8 mouse cellular contexts compared by ENCODE assay signal in genomic region chr5:31219911-31220447, GRCm38 (mm10). TPM values are rescaled to one million over a fixed set of nuclear protein-coding genes. Genes with fewer than 3 reads are reported as not detected.
DNase-seq lines count a peak whose midpoint lies in the region; ATAC-seq and TF ChIP-seq lines count a peak whose summit lies in the region.

No protein-coding gene starts in this region.

- peak overlapping the region; percentile 66 for H3K4me2 ChIP-seq in hindbrain, embryonic 15.5 days
- H3K4me2 ChIP-seq in liver, postnatal 0 days (ENCODE audit: low read depth, low read length): peak overlapping the region; percentile 87

- under 1% methylated on average over 40 of the region's 40 CpGs for WGBS in kidney, adult 2 months
- WGBS in hindbrain, embryonic 15.5 days: under 1% methylated on average over 38 of the region's 40 CpGs
- WGBS in liver, postnatal 0 days (ENCODE audit: insufficient replicate concordance): under 1% methylated on average over 38 of the region's 40 CpGs

- no peaks in the 10 kb centered on the region for H3K9me3 ChIP-seq in hindbrain, embryonic 15.5 days
- no peaks in the 10 kb centered on the region for H3K9me3 ChIP-seq in liver, postnatal 0 days (ENCODE audit: low read length)

- peak; percentile 45 for DNase-seq in kidney, adult 2 months
- DNase-seq in kidney, adult 9 months: no peak
- DNase-seq in Muller cell, postnatal 12 days (ENCODE audit: inconsistent ontology term): peak; percentile 70
- DNase-seq in liver, postnatal 0 days: no peak
- DNase-seq in thymus, postnatal 10 days (ENCODE audit: low spot score in 2 of 2): no peak

- TF ChIP-seq CTCF in kidney, adult 2 months (conservative IDR thresholded peaks at IDR 0.05; ENCODE audit: insufficient read depth, insufficient read length, low read depth, low read length): no peak
- no peak for TF ChIP-seq CTCF in embryonic fibroblast, embryonic 13.5 days (IDR thresholded peaks at IDR 0.05; ENCODE audit: borderline replicate concordance, insufficient read depth, low read length)
- TF ChIP-seq CTCF in liver, postnatal 0 days (IDR thresholded peaks at IDR 0.05; ENCODE audit: low read depth): peak; percentile 31

- no peak for TF ChIP-seq EP300 in liver, postnatal 0 days (IDR thresholded peaks at IDR 0.05; ENCODE audit: low read depth)

- H3K4me1 ChIP-seq in kidney, adult 2 months (ENCODE audit: control insufficient read depth, insufficient read depth, low read length): no peaks in the 10 kb centered on the region
- H3K4me1 ChIP-seq in embryonic fibroblast, embryonic 13.5 days (ENCODE audit: control insufficient read depth, insufficient read depth, low read length): no peaks in the 10 kb centered on the region
- peaks cover 26% of the 10 kb centered on the region for H3K4me1 ChIP-seq in hindbrain, embryonic 15.5 days (replicated peaks)
- peaks cover 16% of the 10 kb centered on the region for H3K4me1 ChIP-seq in liver, postnatal 0 days (ENCODE audit: insufficient read depth)

- H3K4me3 ChIP-seq in kidney, adult 2 months (ENCODE audit: insufficient read depth, low read depth, low read length): peak overlapping the region; percentile 93
- H3K4me3 ChIP-seq in embryonic fibroblast, embryonic 13.5 days (ENCODE audit: insufficient read depth, low read length): peak overlapping the region; percentile 90
- H3K4me3 ChIP-seq in hindbrain, embryonic 15.5 days: peak overlapping the region; percentile 85
- H3K4me3 ChIP-seq in liver, postnatal 0 days (ENCODE audit: low read depth, low read length): peak overlapping the region; percentile 83

- no peaks in the 10 kb centered on the region for H3K27me3 ChIP-seq in kidney, adult 2 months (replicated peaks; ENCODE audit: control insufficient read depth, insufficient read depth, low read length)
- no peaks in the 10 kb centered on the region for H3K27me3 ChIP-seq in hindbrain, embryonic 15.5 days
- H3K27me3 ChIP-seq in liver, postnatal 0 days (ENCODE audit: insufficient read depth, low read length): no peaks in the 10 kb centered on the region

- H3K36me3 ChIP-seq in kidney, adult 2 months (ENCODE audit: control insufficient read depth, insufficient read depth, low read length): no peaks in the 10 kb centered on the region
- H3K36me3 ChIP-seq in hindbrain, embryonic 15.5 days: no peaks in the 10 kb centered on the region
- no peaks in the 10 kb centered on the region for H3K36me3 ChIP-seq in liver, postnatal 0 days (replicated peaks; ENCODE audit: insufficient read depth, low read length)

- peak; percentile 67; the same call in 1 of the 2 replicates for ATAC-seq in hindbrain, embryonic 15.5 days (ENCODE audit: low FRiP score, low read depth)
- ATAC-seq in liver, postnatal 0 days: peak; percentile 57
- peak; percentile 19; the same call in 1 of the 2 replicates for ATAC-seq in neutrophil, adult 5-6 weeks (ENCODE audit: extremely low read depth, insufficient number of reproducible peaks, low FRiP score, poor library complexity, severe bottlenecking)

- H3K27ac ChIP-seq in kidney, adult 2 months (ENCODE audit: insufficient read depth, low read depth, low read length): peak overlapping the region; percentile 52
- peak overlapping the region; percentile 61 for H3K27ac ChIP-seq in embryonic fibroblast, embryonic 13.5 days (ENCODE audit: insufficient read depth, low read length)
- H3K27ac ChIP-seq in hindbrain, embryonic 15.5 days (replicated peaks): peak overlapping the region; percentile 94
- H3K27ac ChIP-seq in liver, postnatal 0 days (ENCODE audit: low read depth): peak overlapping the region; percentile 94

- H3K9ac ChIP-seq in hindbrain, embryonic 15.5 days: peak overlapping the region; percentile 80
- H3K9ac ChIP-seq in liver, postnatal 0 days (replicated peaks): peak overlapping the region; percentile 88

- TF ChIP-seq POLR2A in kidney, adult 2 months (IDR thresholded peaks at IDR 0.05; ENCODE audit: low read depth, low read length): no peak
- no peak for TF ChIP-seq POLR2A in embryonic fibroblast, embryonic 13.5 days (IDR thresholded peaks at IDR 0.05; ENCODE audit: low read depth, low read length)

RNA-seq across cellular contexts. Expression of gene Ppm1g, which starts 0.5 kb away (rescaled TPM):
- polyA plus RNA-seq in kidney, adult 2 months (2012; rRNA removed): 41.1 and 43.2 TPM in 2 replicates
- 131 and 132 TPM in 2 replicates for polyA plus RNA-seq in embryonic fibroblast, embryonic 13.5 days (2011; ENCODE audit: insufficient read length, low read depth, missing spikeins)
- polyA plus RNA-seq in hindbrain, embryonic 15.5 days (2015; fragmentation: Nextera tagmentation; extraction: Ambion mirVana): 171 and 182 TPM in 2 replicates
- polyA plus RNA-seq in liver, postnatal 0 days (2015; fragmentation: Nextera tagmentation; extraction: Ambion mirVana): 49.4 and 56.9 TPM in 2 replicates
- 116 and 124 TPM in 2 replicates for total RNA-seq in neutrophil, adult 5-6 weeks (2017)

RNA-seq across cellular contexts. Expression of gene Zfp513, which starts 17.9 kb away (rescaled TPM):
- 22.9 and 29.8 TPM in 2 replicates for polyA plus RNA-seq in kidney, adult 2 months (2012; rRNA removed)
- 18.6 and 20.3 TPM in 2 replicates for polyA plus RNA-seq in embryonic fibroblast, embryonic 13.5 days (2011; ENCODE audit: insufficient read length, low read depth, missing spikeins)
- polyA plus RNA-seq in hindbrain, embryonic 15.5 days (2015; fragmentation: Nextera tagmentation; extraction: Ambion mirVana): 16.2 and 17.4 TPM in 2 replicates
- polyA plus RNA-seq in liver, postnatal 0 days (2015; fragmentation: Nextera tagmentation; extraction: Ambion mirVana): 2.9 TPM in 2 replicates
- 18.8 and 21.6 TPM in 2 replicates for total RNA-seq in neutrophil, adult 5-6 weeks (2017)

RNA-seq across cellular contexts. Expression of gene Nrbp1, which starts 20.7 kb away (rescaled TPM):
- polyA plus RNA-seq in kidney, adult 2 months (2012; rRNA removed): 126 and 130 TPM in 2 replicates
- 93.5 and 115 TPM in 2 replicates for polyA plus RNA-seq in embryonic fibroblast, embryonic 13.5 days (2011; ENCODE audit: insufficient read length, low read depth, missing spikeins)
- 163 and 171 TPM in 2 replicates for polyA plus RNA-seq in hindbrain, embryonic 15.5 days (2015; fragmentation: Nextera tagmentation; extraction: Ambion mirVana)
- polyA plus RNA-seq in liver, postnatal 0 days (2015; fragmentation: Nextera tagmentation; extraction: Ambion mirVana): 42.9 and 43.0 TPM in 2 replicates
- 249 and 258 TPM in 2 replicates for total RNA-seq in neutrophil, adult 5-6 weeks (2017)

RNA-seq across cellular contexts. Expression of gene Gm9970, which starts 21.1 kb away (rescaled TPM):
- polyA plus RNA-seq in kidney, adult 2 months (2012; rRNA removed): 0.45 and 0.96 TPM in 2 replicates
- not detected in 2 replicates for polyA plus RNA-seq in embryonic fibroblast, embryonic 13.5 days (2011; ENCODE audit: insufficient read length, low read depth, missing spikeins)
- 0.63 and 1.4 TPM in 2 replicates for polyA plus RNA-seq in hindbrain, embryonic 15.5 days (2015; fragmentation: Nextera tagmentation; extraction: Ambion mirVana)
- polyA plus RNA-seq in liver, postnatal 0 days (2015; fragmentation: Nextera tagmentation; extraction: Ambion mirVana): 0.28 TPM in 1 of 2 replicates, not detected in the other
- not detected in 2 replicates for total RNA-seq in neutrophil, adult 5-6 weeks (2017)

RNA-seq across cellular contexts. Expression of gene Eif2b4, which starts 26.7 kb away (rescaled TPM):
- polyA plus RNA-seq in kidney, adult 2 months (2012; rRNA removed): 54.1 and 61.0 TPM in 2 replicates
- 19.8 and 21.6 TPM in 2 replicates for polyA plus RNA-seq in embryonic fibroblast, embryonic 13.5 days (2011; ENCODE audit: insufficient read length, low read depth, missing spikeins)
- 76.1 and 86.9 TPM in 2 replicates for polyA plus RNA-seq in hindbrain, embryonic 15.5 days (2015; fragmentation: Nextera tagmentation; extraction: Ambion mirVana)
- 35.5 and 36.8 TPM in 2 replicates for polyA plus RNA-seq in liver, postnatal 0 days (2015; fragmentation: Nextera tagmentation; extraction: Ambion mirVana)
- total RNA-seq in neutrophil, adult 5-6 weeks (2017): 22.1 and 33.1 TPM in 2 replicates

Comparison
In these comparisons a context has a peak if more than half of its experiments do, and no peak if none do; other contexts are left out.
1. DNase-seq: peak in kidney, adult 2 months (single experiment) and Muller cell, postnatal 12 days (single experiment); none in kidney, adult 9 months (single experiment), liver, postnatal 0 days (single experiment) and thymus, postnatal 10 days (0 of 2).
2. Peak in every context shown above with its lines, with median percentiles within 50 percentile points of each other: H3K27ac ChIP-seq, H3K4me3 ChIP-seq and ATAC-seq.